Mouse (Mus musculus) left cerebral cortex, adult 11 months (tissue): Measurements from ENCODE around the gene Elovl5.
"Not testable (repeated sequence)": the region's sequence is repeated elsewhere in the genome, so short reads cannot be mapped to it uniquely, and the experiment has no call there.

Experiments used
- DNase-seq: peaks from one replicate; pipeline ENCODE4 v3.0.0; 2022; ENCODE audit warnings: low spot score

Gene Elovl5

GRCm38 (mm10) chr9:77954981-77955380 is 37.8 kb downstream of the Elovl5 start:
- no peak for DNase-seq

GRCm38 (mm10) chr9:77955511-77955910 is 38.3 kb downstream of the Elovl5 start:
- no peak for DNase-seq

DNA sequence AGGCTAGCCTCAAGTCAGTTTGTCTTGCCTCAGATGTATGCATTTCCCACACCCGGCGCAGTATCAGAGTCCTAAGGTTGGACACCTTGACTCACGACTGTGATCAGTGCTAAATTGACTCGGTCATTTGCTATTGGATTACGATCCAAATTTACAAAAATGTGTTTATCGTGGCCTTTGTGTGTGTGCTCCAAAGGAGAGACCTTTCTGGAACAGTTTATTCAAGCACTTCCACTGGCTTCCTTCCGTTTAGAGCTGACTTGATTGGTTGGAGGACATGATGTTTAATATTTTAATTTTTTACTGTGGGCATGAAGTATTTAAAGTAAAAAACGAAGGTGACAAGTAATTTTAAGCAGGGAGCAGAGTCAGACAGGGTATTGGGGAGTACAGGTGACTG is 38.8 kb downstream of the Elovl5 start:
- no peak for DNase-seq

GRCm38 (mm10) chr9:77958327-77958726 is 41.2 kb downstream of the Elovl5 start:
- DNase-seq: no peak

DNA sequence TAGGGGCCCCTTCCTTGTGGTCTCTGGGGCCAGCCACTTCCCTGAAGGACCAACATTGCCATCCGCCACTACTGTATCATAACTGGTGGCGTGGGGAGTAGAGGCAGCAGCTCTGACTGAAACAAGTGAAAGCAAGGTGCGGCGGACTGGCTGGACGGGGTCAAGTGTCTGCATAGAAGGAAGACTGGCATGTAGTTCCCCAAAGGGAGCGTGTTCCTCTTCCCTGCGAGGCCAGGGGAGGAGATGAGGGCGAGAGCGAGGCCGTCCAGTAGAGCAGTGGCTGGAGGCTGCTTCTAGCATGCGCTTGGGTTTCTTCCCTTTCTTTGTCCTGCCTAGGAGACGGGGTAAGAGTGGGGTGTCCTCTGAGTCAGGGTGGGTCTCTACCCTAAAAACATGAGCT is 42.6 kb downstream of the Elovl5 start:
- DNase-seq: no peak

DNA sequence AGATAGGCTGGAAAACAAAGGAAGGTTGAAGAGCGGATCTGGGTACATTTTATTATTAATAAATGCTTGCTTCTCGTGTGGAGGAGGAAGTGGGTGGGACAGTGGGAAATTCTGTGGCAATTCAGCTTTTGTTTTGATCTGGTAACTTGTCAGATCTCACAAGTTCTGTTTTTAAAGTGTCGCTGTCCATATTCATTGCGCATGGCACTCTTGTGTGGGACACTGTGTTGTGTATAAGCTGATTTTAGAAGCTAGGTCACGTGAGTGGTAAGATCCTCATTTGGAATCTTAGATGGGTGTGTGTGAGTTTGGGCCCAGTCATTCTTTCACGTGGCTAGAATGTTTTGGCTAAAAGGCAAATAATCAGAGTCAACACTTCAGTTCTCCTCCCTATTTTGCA is 44.2 kb downstream of the Elovl5 start:
- DNase-seq: no peak

- no peak for DNase-seq
These were observed 46.9 kb downstream of the Elovl5 start for GRCm38 (mm10) chr9:77964084-77964483.

DNA sequence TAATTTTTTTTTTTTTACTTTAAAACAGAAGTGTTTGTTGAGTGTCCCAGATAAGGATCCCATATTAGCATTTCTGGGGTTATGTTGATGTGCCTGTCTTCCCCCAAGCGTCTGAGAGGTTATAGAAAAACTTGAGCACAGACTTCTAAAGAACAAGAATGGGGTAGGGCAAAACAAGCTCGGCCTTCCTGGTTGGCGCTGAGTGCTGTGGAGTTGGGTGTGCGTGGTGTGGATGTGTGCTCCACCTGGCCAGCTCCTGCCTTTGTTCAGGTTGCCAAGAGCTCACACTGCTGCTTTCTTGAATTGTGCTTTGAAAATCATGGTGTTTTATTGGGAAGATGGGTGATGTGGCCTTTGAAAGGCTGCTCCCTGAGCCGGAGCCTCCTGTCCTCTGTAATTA is 48.1 kb downstream of the Elovl5 start:
- DNase-seq: no peak

DNA sequence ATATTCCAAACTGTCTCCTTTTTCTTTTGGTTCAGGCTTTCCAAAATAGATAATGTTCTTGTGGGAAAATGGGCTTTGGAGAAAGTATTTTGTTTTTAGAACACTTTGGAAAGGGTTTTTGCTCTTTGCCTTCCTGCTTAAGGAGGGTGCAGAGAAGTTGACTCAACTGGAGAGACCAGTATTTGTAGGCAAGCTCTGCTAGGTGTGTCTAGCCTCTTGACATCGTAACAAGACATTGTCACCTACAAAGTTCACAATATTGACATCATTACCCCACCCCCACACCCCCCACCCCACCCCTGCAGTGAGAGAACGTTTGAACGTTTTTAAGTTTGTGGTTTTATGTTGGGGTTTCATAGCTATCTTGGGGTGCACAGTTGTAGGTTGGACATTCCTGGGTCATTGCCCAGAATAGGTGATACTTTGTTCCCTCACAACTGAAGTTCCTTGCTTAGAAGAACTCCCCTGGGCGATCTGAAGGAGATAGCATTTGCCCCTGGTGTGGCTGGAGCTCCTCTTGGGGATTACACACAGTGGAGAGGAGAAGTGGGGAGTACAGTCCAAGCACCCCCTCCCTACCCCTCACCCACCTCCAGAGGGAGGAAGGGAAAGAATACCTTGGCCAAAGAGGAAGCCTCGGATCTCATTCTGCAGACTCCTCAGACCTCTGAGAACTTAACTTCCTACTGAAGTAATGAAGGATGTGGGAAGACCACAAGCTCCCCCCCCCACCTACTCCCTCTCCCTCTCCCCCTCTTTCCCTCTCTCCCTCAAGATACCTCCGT is 48.8 kb downstream of the Elovl5 start:
- no peak for DNase-seq

GRCm38 (mm10) chr9:77966861-77967260 is 49.7 kb downstream of the Elovl5 start:
- no peak for DNase-seq

DNA sequence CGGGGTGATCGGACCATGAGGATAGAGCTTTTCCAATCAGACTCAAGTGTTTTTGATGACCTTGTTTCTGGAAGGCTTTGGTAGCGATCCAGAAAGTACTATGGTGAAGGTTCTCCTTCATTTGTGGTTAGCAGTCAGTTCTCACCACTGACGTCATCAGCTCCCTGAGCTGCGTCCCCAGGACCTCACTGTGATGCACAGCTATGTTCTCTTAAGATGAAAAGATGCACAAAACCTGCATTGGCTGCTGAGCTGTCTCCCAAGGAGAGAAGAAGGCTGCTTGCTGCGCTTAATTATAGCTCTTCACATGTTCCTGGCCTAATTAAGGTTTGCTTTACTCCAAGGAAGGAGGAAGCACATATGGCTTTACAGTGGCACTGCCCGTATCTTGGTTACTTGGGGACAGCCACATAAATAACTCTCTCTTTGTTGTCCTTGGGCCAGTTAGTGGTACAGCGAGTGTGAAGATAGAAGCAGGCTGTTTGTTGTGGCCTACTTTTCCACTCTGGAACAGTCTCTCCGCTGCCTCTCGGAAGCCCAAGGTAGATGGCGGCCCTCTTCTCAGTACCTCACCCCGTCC is 50.5 kb downstream of the Elovl5 start:
- peak; percentile 63 for DNase-seq

- DNase-seq: no peak
These were observed 52.2 kb downstream of the Elovl5 start for GRCm38 (mm10) chr9:77969192-77969953.

DNA sequence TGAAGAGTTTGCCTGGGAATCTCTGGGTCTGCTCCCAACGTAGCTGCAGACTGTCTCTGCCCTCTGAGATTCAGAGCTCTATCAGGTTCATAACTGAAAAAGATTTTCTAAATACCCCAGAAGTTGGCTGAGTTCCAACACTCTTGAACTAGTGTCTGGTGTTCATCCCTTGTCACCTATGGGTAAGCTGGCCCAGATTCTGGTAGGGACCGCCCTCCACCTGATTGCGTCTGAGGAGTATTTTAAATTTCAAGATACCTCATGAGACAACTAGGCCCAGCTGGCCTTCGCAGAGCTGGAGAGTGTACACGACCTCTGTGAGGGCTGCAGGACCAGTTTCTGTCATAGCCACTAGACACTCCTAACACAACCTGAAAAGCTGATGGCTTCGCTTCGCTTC is 61.8 kb downstream of the Elovl5 start:
- no peak for DNase-seq

DNA sequence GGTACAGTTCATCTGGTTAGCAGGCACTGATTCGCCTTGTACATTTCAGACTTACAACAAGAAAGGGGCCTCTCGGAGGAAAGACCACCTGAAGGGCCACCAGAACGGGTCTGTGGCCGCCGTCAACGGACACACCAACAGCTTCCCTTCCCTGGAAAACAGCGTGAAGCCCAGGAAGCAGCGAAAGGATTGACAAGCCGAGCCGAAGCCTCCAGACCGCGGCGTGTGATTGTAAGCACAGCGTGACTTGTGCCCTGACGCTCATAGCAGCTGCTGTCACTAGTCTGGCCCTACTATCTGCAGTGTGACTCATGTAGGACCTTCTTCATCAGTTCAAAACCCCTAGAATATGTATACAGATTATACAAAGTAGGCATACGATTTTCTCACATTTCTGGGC is 65.5 kb downstream of the Elovl5 start:
- no peak for DNase-seq

GRCm38 (mm10) chr9:77983521-77983920 is 66.4 kb downstream of the Elovl5 start:
- DNase-seq: no peak

- no peak for DNase-seq
These were observed 69.1 kb downstream of the Elovl5 start for GRCm38 (mm10) chr9:77986153-77986795.

GRCm38 (mm10) chr9:77989626-77990025 is 72.5 kb downstream of the Elovl5 start:
- no peak for DNase-seq

DNA sequence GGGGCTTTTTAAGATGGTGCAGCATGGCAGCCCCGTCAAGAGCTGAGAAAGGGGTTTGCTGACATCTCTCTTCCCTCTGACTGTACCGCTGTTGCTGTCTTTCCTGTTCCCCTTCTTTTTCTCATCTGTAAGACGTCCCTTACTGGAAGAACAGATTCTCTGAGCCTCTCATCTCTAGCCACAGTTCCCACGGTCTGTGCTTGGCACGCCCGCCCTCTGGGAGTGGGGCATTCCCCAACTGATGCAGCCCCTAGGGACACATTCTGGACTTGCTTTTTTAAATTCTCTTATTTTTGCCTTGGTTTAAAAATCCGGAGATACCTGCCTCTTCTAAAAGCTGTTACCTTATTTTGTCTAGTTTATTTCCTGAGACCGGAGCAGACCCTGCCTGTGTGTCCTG is 73.1 kb downstream of the Elovl5 start:
- no peak for DNase-seq

DNA sequence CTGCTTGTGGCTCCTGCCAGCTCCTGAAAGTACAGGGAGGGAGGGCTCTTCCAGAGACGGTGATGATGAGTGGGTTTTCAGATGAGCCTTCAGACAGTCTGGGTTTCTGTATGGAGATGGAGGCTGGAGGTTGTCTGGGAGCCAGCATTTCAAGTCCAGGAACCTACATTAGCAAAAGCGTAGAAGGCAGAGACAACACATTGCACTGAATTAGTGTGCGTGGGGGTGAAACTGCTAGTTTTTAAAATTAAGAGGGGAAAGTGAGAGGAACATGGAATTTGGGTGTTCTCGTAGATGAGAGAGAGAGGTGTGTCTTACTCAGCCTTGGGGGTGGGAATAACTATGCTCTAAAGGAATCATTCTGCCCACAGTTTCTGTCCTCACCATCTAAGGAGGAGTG is 74.5 kb downstream of the Elovl5 start:
- DNase-seq: no peak

DNA sequence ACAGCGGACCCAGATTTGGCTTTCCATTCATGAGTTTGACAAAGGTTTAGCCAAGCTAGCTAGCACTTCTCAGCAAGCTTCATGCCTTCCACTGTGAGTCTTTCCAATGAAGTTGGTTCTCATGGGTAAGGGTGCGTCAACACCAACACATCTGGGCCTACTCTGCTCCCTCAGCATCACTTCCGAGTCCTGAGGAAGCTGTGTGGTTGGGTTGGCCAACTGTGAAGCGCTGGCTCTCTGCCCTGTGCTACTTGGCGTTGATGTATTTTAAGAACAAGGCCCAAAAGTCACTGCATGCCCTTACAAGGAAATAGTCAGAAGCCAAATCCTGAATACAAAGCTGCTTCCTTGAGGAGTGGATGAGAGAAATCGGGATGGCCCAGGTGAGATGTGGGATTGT is 75.1 kb downstream of the Elovl5 start:
- no peak for DNase-seq

DNA sequence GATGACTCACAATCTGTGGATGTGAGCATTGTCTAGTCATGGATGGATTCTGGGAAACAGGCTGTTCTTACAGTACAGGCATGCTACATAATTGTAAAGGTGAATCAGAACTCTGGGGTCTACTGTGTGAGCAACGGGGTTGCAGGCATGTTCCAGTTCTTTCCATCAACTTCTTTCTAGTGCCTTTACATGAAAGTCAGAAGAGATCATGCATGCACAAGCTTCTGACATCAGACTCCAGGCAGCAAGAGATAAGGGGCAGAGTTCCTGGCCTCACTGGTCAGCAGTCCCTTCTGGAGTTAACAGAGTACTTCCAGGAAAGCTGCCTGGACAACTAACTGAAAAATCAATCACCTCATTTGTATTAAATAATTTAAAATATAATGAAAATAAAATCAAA is 75.9 kb downstream of the Elovl5 start:
- DNase-seq: no peak

DNA sequence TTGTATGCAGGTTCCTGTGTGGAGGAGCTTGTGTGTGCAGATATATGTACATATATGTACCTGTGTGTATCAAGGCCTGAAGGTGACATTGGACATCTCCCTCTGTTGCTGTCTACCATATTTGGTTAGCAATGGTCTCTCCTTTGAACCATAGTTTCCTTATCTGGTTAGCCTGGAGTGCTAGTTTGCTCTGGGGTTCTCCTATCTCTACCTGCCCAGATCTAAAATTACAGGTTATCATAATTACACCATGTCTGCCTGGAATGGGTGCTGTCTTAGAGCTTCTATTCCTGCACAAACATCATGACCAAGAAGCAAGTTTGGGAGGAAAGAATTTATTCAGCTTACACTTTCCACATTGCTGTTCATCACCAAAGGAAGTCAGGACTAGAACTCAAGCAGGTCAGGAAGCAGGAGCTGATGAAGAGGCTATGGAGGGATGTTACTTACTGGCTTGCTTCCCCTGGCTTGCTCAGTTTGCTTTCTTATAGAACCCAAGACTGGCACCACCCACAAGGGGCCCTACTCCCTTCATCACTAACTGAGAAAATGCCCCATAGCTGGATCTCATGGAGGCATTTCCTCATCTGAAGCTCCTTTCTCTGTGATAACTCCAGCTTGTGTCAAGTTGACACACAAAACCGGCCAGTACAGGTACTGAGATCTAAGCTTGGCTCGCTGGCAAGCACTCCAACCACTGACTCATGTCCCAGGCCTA is 76.5 kb downstream of the Elovl5 start:
- not testable (repeated sequence) for DNase-seq
